Mouse (Mus musculus) left cerebral cortex, postnatal 10 days (tissue): ENCODE measurements around the gene Dock8. TPM values are rescaled to one million over a fixed set of nuclear protein-coding genes. Genes with fewer than 3 reads are reported as not detected.
A peak's percentile ranks its signal among the peaks of the same experiment; 100 is the strongest.

Experiments used
- DNase-seq, 2 experiments: peaks; one replicate each; pipeline ENCODE4 v3.0.0; 2021 to 2022; ENCODE audit warnings: low spot score in 2 of 2, mixed read lengths in 1 of 2; ENCODE audit errors: extremely low spot score in 1 of 2
- intact Hi-C: fragments of 180-260 bp; cut with DNase I; formaldehyde crosslinking; loops from one replicate; pipeline ENCODE4 v1.15.1; 2025
- total RNA-seq, 2 experiments: library from RNA; stranded (reverse); gene quantifications; 2 replicates each; pipeline ENCODE4 v1.2.3; 2021

Dock8 gene
- total RNA-seq, 2 experiments from 2014 or later: 3.5 to 4.2 TPM

- no peak for DNase-seq
- intact Hi-C loops: no loop called here
Measured at GRCm38 (mm10) chr19:25055025-25055424, 55.7 kb downstream of the Dock8 start.

GRCm38 (mm10) chr19:25055559-25055958 is 56.2 kb downstream of the Dock8 start:
- no peak for DNase-seq
- intact Hi-C loops: no loop called here

- no peak for DNase-seq
- intact Hi-C loops: no loop called here
Measured at GRCm38 (mm10) chr19:25056224-25056623, 56.9 kb downstream of the Dock8 start.

GRCm38 (mm10) chr19:25057826-25058225 is 58.5 kb downstream of the Dock8 start:
- intact Hi-C loops: no loop called here
- DNase-seq: no peak

- intact Hi-C loops: no loop called here
- DNase-seq: no peak
Measured at GRCm38 (mm10) chr19:25059847-25060364, 60.6 kb downstream of the Dock8 start.

GRCm38 (mm10) chr19:25060375-25060774 is 61.0 kb downstream of the Dock8 start:
- peak; percentile 9 to 56 for DNase-seq
- intact Hi-C loops: no loop called here

- intact Hi-C loops: no loop called here
- DNase-seq: no peak
Measured at GRCm38 (mm10) chr19:25062188-25062856, 63.0 kb downstream of the Dock8 start.

- intact Hi-C loops: no loop called here
- no peak for DNase-seq
Measured at GRCm38 (mm10) chr19:25062857-25063240, 63.5 kb downstream of the Dock8 start.

GRCm38 (mm10) chr19:25066229-25066628 is 66.9 kb downstream of the Dock8 start:
- DNase-seq: no peak
- intact Hi-C loops: no loop called here

GRCm38 (mm10) chr19:25068518-25068917 is 69.2 kb downstream of the Dock8 start:
- intact Hi-C loops: no loop called here
- no peak for DNase-seq

GRCm38 (mm10) chr19:25072521-25072920 is 73.2 kb downstream of the Dock8 start:
- no peak for DNase-seq
- intact Hi-C loops: no loop called here

- DNase-seq: peak; percentile 4 to 36
- intact Hi-C loops: no loop called here
Measured at GRCm38 (mm10) chr19:25074741-25075140, 75.4 kb downstream of the Dock8 start.

- DNase-seq: no peak
- intact Hi-C loops: no loop called here
Measured at GRCm38 (mm10) chr19:25077636-25078035, 78.3 kb downstream of the Dock8 start.

GRCm38 (mm10) chr19:25078130-25078529 is 78.8 kb downstream of the Dock8 start:
- DNase-seq: no peak
- intact Hi-C loops: no loop called here

GRCm38 (mm10) chr19:25080166-25080565 is 80.8 kb downstream of the Dock8 start:
- DNase-seq: no peak
- intact Hi-C loops: no loop called here

- intact Hi-C loops: no loop called here
- no peak for DNase-seq
Measured at GRCm38 (mm10) chr19:25082839-25083238, 83.5 kb downstream of the Dock8 start.

GRCm38 (mm10) chr19:25087181-25087580 is 87.8 kb downstream of the Dock8 start:
- intact Hi-C loops: no loop called here
- no peak for DNase-seq

GRCm38 (mm10) chr19:25089746-25090145 is 90.4 kb downstream of the Dock8 start:
- no peak for DNase-seq
- intact Hi-C loops: no loop called here

- intact Hi-C loops: no loop called here
- DNase-seq: no peak
Measured at GRCm38 (mm10) chr19:25095135-25095534, 95.8 kb downstream of the Dock8 start.

GRCm38 (mm10) chr19:25096316-25096715 is 97.0 kb downstream of the Dock8 start:
- no peak for DNase-seq
- intact Hi-C loops: no loop called here

GRCm38 (mm10) chr19:25096986-25097385 is 97.7 kb downstream of the Dock8 start:
- intact Hi-C loops: no loop called here
- DNase-seq: no peak
